Mouse (Mus musculus) kidney, postnatal 0 days (tissue): Measurements from ENCODE around the gene Acp7. TPM values are rescaled to one million over a fixed set of nuclear protein-coding genes. Genes with fewer than 3 reads are reported as not detected.
"Not testable (repeated sequence)": the region's sequence is repeated elsewhere in the genome, so short reads cannot be mapped to it uniquely, and the experiment has no call there.

Experiments
- ATAC-seq: fragments of 200-750 bp; cut with Nextera tagmentation; replicated peaks from 2 replicates; pipeline ENCODE4 v1.8.0; 2017; ENCODE audit warnings: low read depth, moderate number of reproducible peaks, moderate TSS enrichment, moderate library complexity; ENCODE audit not compliant: low FRiP score
- DNase-seq: peaks from one replicate; pipeline ENCODE4 v3.0.0-alpha.2; 2016; ENCODE audit warnings: low spot score
- H3K27ac ChIP-seq: fragments of 300-500 bp; sonication (generic); 2 replicates; pipeline ENCODE4 v1.5.1; 2014; ENCODE audit warnings: mild to moderate bottlenecking
- H3K27me3 ChIP-seq: fragments of 300-500 bp; sonication (generic); 2 replicates; pipeline ENCODE4 v1.6.1; 2014; ENCODE audit warnings: low read length, mixed read lengths; ENCODE audit not compliant: insufficient read depth
- H3K36me3 ChIP-seq: fragments of 300-500 bp; sonication (generic); 2 replicates; pipeline ENCODE4 v1.6.1; 2014; ENCODE audit warnings: low read length, mixed read lengths; ENCODE audit not compliant: insufficient read depth
- H3K4me1 ChIP-seq: fragments of 300-500 bp; sonication (generic); replicated peaks from 2 replicates; pipeline ENCODE4 v1.6.1; 2014; ENCODE audit warnings: antibody characterized with exemption, low read length, mixed read lengths; ENCODE audit not compliant: insufficient read depth
- H3K4me2 ChIP-seq: fragments of 300-500 bp; sonication (generic); 2 replicates; pipeline ENCODE4 v1.6.1; 2014; ENCODE audit warnings: mild to moderate bottlenecking, low read length, moderate library complexity, mixed read lengths
- H3K4me3 ChIP-seq: fragments of 300-500 bp; sonication (generic); replicated peaks from 2 replicates; pipeline ENCODE4 v1.5.1; 2014; ENCODE audit warnings: low read depth, low read length
- H3K9ac ChIP-seq: fragments of 300-500 bp; sonication (generic); 2 replicates; pipeline ENCODE4 v1.6.1; 2014; ENCODE audit warnings: low read depth, low read length
- H3K9me3 ChIP-seq: fragments of 300-500 bp; sonication (generic); replicated peaks from 2 replicates; pipeline ENCODE4 v1.6.1; 2016; ENCODE audit warnings: low read length, inconsistent platforms, mixed read lengths
- CTCF ChIP-seq: IDR thresholded peaks from 2 replicates; pipeline ENCODE4 v1.5.1; 2016; ENCODE audit warnings: antibody characterized with exemption, low read depth, mild to moderate bottlenecking, moderate library complexity
- WGBS: fragments of 180-500 bp; shearing (Covaris S2); extraction: QIAGEN DNeasy Blood & Tissue Kit; methylation state at CpG from one replicate; pipeline ENCODE4 v1.1.7; 2014; 5-methylcytosine and 5-hydroxymethylcytosine counted together
- polyA plus RNA-seq: library from polyadenylated mRNA; unstranded; fragments of >200 nt; fragmentation: Nextera tagmentation; extraction: Ambion mirVana; gene quantifications from 2 replicates; pipeline ENCODE4 v1.2.1, GENCODE M21; 2015

Gene Acp7
- polyA plus RNA-seq, 1 experiment from 2014 or later, result not detected

GRCm38 (mm10) chr7:28603788-28604187, 27.3 kb downstream of the Acp7 start:
- not testable (repeated sequence) for H3K9me3 ChIP-seq, H3K9ac ChIP-seq, H3K27me3 ChIP-seq, DNase-seq, ATAC-seq, H3K4me2 ChIP-seq, H3K36me3 ChIP-seq, H3K4me1 ChIP-seq, H3K4me3 ChIP-seq, H3K27ac ChIP-seq
- 72% methylated on average over 2 of the region's 2 CpGs for WGBS
- peak; percentile 48 for TF ChIP-seq CTCF

DNA sequence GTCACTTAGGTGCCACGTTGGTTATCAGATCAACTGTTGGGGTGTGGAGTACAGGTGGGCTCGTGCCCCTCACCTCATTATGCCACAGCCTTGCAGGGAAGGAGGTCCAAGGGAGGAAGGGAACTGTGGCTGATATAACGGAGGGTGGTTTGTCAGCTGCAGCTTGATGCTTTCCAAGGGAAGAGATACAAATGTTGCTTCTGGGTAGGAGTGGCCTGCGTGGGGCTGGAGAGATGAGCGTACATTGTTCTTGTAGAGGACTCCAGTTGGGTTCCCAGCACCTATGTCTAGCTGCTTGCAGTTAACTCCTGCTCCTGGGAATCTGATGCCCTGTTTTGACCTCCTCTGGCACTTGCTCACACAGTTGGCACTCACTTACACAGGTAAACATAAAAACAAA, 28.0 kb downstream of the Acp7 start:
- no peak overlapping the region for H3K4me3 ChIP-seq
- H3K27me3 ChIP-seq, result no peaks in the 10 kb centered on the region
- no peak overlapping the region for H3K9ac ChIP-seq
- DNase-seq (no peak), ATAC-seq (no peak)
- no peaks in the 10 kb centered on the region for H3K36me3 ChIP-seq
- no peaks in the 10 kb centered on the region for H3K4me1 ChIP-seq
- no peaks in the 10 kb centered on the region for H3K9me3 ChIP-seq
- H3K27ac ChIP-seq, result no peak overlapping the region
- TF ChIP-seq CTCF, result no peak
- no peak overlapping the region for H3K4me2 ChIP-seq
- 79% methylated on average over 5 of the region's 5 CpGs for WGBS

DNA sequence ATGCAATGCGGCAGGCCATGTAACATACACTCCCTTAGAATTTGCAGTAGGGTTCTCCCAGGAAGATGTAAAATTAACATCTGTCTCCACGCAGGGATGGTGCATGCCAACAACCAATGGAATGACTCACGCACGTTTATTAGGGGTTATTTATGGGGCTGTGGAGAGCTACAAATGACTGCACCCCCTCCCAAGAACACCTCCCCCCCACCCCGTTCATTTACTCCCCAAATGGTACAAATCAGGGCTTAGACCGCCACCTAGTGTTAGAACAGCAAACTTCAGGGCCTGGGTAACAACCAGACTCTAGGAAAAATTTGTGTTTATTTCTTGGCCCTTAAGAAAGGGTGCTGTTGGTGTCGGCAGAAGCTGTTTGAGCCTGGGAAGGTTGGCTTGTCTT, 29.5 kb downstream of the Acp7 start:
- WGBS, result 17% methylated on average over 7 of the region's 7 CpGs
- Histone ChIP-seq H3K4me2 (no peak overlapping the region), H3K9me3 (no peaks in the 10 kb centered on the region), H3K9ac (no peak overlapping the region), H3K4me3 (no peak overlapping the region), H3K4me1 (peaks cover 4% of the 10 kb centered on the region), H3K27me3 (no peaks in the 10 kb centered on the region), H3K36me3 (no peaks in the 10 kb centered on the region), H3K27ac (no peak overlapping the region)
- TF ChIP-seq CTCF, result peak; percentile 82
- ATAC-seq (no peak), DNase-seq (peak; percentile 75)

GRCm38 (mm10) chr7:28601029-28601428, 30.1 kb downstream of the Acp7 start:
- H3K4me1 ChIP-seq, result peaks cover 10% of the 10 kb centered on the region
- no peaks in the 10 kb centered on the region for H3K9me3 ChIP-seq
- WGBS, result 10% methylated on average over 11 of the region's 11 CpGs
- no peaks in the 10 kb centered on the region for H3K27me3 ChIP-seq
- no peak overlapping the region for H3K4me3 ChIP-seq
- DNase-seq, result peak; percentile 89
- H3K36me3 ChIP-seq, result no peaks in the 10 kb centered on the region
- H3K9ac ChIP-seq, result no peak overlapping the region
- no peak for ATAC-seq
- TF ChIP-seq CTCF, result peak; percentile 94
- H3K27ac ChIP-seq, result no peak overlapping the region
- no peak overlapping the region for H3K4me2 ChIP-seq

DNA sequence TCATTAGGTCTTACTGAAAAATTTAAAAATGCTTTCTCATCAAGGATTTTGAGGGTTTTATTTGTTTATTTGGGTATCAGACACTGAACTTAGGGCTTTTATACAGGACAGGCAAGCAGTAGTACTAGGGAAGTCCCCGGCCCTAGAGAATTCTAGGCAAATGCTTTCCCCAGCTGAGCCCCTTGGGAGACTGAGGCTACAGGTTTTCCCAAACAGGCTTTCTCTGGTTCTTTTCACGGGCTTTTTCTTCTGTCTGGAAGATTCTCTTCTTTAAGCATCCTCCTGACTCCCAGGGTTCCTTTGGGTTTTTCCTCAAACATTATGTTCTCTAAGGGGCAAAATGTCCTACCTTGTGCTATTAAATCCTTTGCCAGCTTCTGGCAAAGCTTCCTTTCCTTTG, 32.2 kb downstream of the Acp7 start:
- 65% methylated on average over 2 of the region's 2 CpGs for WGBS
- H3K4me2 ChIP-seq, result no peak overlapping the region
- H3K27ac ChIP-seq, result no peak overlapping the region
- H3K4me3 ChIP-seq, result no peak overlapping the region
- no peak for TF ChIP-seq CTCF
- no peaks in the 10 kb centered on the region for H3K36me3 ChIP-seq
- H3K9ac ChIP-seq, result no peak overlapping the region
- no peak for ATAC-seq
- no peak for DNase-seq
- no peaks in the 10 kb centered on the region for H3K27me3 ChIP-seq
- no peaks in the 10 kb centered on the region for H3K9me3 ChIP-seq
- H3K4me1 ChIP-seq, result peaks cover 31% of the 10 kb centered on the region

- Histone ChIP-seq H3K4me2 (peak within 1 kb of the TSS; percentile 92), H3K9me3 (no peaks in the 10 kb centered on the region), H3K4me3 (peak within 1 kb of the TSS; percentile 68), H3K27ac (peak within 1 kb of the TSS; percentile 90), H3K4me1 (peaks cover 42% of the 10 kb centered on the region), H3K9ac (peak within 1 kb of the TSS; percentile 81), H3K27me3 (no peaks in the 10 kb centered on the region), H3K36me3 (no peaks in the 10 kb centered on the region)
- under 1% methylated on average over 66 of the region's 66 CpGs for WGBS
- DNase-seq, result peak; percentile 99
- ATAC-seq, result peak; percentile 86
- TF ChIP-seq CTCF, result peak; percentile 49; the same call in 1 of the 2 replicates
These were observed 33.3 kb downstream of the Acp7 start, which contains the start of the genes Samd4b and Pak4 for GRCm38 (mm10) chr7:28597642-28598446. TSS of gene Samd4b (minus strand) at chr7:28598144. TSS of gene Pak4 (minus strand) at chr7:28598185.
